Mouse (Mus musculus) erythroblast, embryonic 14.5 days (primary cell): ENCODE data around the gene Cbfa2t3. TPM values are rescaled to one million over a fixed set of nuclear protein-coding genes. Genes with fewer than 3 reads are reported as not detected.
A peak's percentile ranks its signal among the peaks of the same experiment; 100 is the strongest.

ENCODE experiments used
- H3K27me3 ChIP-seq: 2 replicates; pipeline ENCODE4 v1.6.1; 2012; ENCODE audit warnings: inconsistent platforms; ENCODE audit not compliant: control insufficient read depth
- H3K36me3 ChIP-seq: 2 replicates; pipeline ENCODE4 v1.6.1; 2012; ENCODE audit warnings: mild to moderate bottlenecking, inconsistent platforms; ENCODE audit not compliant: control insufficient read depth
- H3K4me1 ChIP-seq: 2 replicates; pipeline ENCODE4 v1.6.1; 2012; ENCODE audit warnings: inconsistent platforms; ENCODE audit not compliant: control insufficient read depth
- H3K4me3 ChIP-seq: replicated peaks from 2 replicates; pipeline ENCODE3; 2012; ENCODE audit warnings: moderate library complexity, mild to moderate bottlenecking, inconsistent platforms
- H3K9me3 ChIP-seq: 2 replicates; pipeline ENCODE4 v1.6.1; 2012; ENCODE audit warnings: low read length, inconsistent platforms, mixed read lengths; ENCODE audit not compliant: control insufficient read depth
- GATA1 ChIP-seq: IDR thresholded peaks from 2 replicates; pipeline ENCODE4 v1.6.1; 2012; ENCODE audit warnings: low read length, inconsistent platforms, mixed read lengths
- TAL1 ChIP-seq: IDR thresholded peaks from 3 replicates; pipeline ENCODE4 v1.6.1; 2012; ENCODE audit warnings: low read length, inconsistent platforms, mixed read lengths
- polyA plus RNA-seq: library from polyadenylated mRNA; stranded (reverse); fragments of >175 nt; gene quantifications from 2 replicates; pipeline ENCODE4 v1.2.3, GENCODE M21; 2012

Cbfa2t3 gene
- polyA plus RNA-seq, 1 experiment: 8.9 TPM

DNA sequence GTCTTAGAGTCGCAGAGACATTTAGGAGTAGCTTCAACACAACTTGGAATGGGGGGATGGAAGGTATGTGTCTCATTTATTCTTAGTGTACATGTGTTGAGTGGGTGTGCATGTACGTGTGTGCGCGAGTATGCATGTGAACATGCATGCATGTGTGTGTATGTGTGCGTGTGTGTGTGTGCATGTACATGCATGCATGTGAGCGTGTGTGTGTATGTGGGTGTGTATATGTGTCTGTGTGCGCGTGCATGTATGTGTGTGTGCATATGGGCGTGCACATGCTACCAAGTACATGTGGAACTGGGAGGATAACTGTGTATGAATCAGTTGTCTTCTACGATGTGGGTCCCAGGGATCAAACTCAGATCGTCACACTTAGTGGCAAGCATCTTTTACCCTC lies 37.7 kb upstream of the Cbfa2t3 start:
- Histone ChIP-seq H3K9me3 (no peaks in the 10 kb centered on the region), H3K36me3 (no peaks in the 10 kb centered on the region), H3K4me3 (peak overlapping the region; percentile 37), H3K27me3 (peaks cover 89% of the 10 kb centered on the region), H3K4me1 (peaks cover 50% of the 10 kb centered on the region)
- TF ChIP-seq TAL1: no peak
- no peak for TF ChIP-seq GATA1

DNA sequence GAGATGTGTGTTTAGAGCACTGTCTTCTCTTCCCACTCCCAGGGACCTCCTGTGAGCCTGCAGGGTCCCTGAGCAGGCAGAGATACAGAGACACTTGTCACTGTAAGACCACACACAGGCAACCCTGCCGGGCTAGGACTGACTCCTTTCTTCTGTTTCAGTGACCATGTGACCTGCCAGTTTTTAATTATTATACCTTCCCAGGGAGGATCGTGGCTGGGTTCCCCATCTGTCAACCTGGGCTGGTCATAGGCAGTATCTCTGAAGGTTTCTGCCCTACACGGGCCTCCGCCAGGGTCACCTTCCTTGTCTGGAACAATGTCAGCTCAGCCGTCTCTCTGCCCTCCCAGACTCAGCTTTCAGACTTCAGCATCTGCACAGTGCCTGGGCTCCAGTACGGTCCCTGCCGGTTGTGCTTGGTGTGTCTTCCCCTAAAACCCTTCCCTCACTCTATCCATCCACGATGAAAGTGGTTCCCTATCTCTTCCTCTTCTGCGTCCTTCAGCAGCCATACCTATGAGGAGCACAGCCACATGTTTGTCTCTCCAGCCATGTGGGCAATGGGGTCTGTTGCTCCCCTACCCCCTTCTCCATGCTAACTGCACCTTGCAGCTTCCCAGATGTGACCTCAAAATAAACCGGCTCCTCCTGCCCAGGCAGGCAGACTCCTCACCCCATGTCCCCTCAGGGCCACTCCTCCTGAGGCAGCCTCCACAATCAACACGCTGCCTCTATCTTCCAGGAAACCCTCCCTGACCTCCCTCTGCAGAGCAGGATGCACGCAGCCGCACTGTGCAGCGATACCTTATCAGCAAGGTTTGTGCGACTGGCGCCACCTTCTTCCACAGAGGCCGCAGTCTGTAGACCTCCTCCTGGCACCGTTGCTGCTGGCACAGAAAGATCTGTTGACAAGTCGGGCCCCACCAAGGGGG lies 36.9 kb upstream of the Cbfa2t3 start:
- Histone ChIP-seq H3K36me3 (no peaks in the 10 kb centered on the region), H3K9me3 (no peaks in the 10 kb centered on the region), H3K4me1 (peaks cover 50% of the 10 kb centered on the region), H3K4me3 (peak overlapping the region; percentile 37), H3K27me3 (peaks cover 89% of the 10 kb centered on the region)
- TF ChIP-seq TAL1 (peak; percentile 42; the same call in 2 of the 3 replicates), GATA1 (peak; percentile 68)

GRCm38 (mm10) chr8:122735110-122735509 lies 36.2 kb upstream of the Cbfa2t3 start:
- peaks cover 89% of the 10 kb centered on the region for H3K27me3 ChIP-seq
- H3K9me3 ChIP-seq: no peaks in the 10 kb centered on the region
- TF ChIP-seq TAL1 (no peak), GATA1 (no peak)
- H3K4me3 ChIP-seq: no peak overlapping the region
- H3K36me3 ChIP-seq: no peaks in the 10 kb centered on the region
- H3K4me1 ChIP-seq: peaks cover 50% of the 10 kb centered on the region

DNA sequence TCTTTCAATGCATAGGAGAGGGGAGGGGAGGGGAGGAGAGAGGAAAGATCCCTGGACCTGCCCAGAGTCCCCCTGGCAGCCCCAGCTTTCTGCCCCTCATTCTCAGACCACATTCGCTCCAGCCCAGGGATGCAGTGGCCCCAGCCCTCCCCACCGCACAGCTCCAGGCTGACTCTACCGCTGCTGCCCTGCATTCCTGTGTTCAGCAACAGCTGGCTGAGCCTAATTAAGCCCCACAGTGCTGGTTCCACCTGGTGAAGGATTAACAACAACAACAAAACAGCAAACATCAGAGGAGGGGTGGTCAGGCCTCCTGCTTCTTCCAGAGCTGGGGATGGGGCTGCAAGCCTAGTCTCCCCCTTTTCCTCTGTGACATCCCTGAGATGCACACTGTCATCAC lies 29.7 kb upstream of the Cbfa2t3 start:
- no peak for TF ChIP-seq GATA1
- TF ChIP-seq TAL1: no peak
- peaks cover 6% of the 10 kb centered on the region for H3K4me1 ChIP-seq
- no peak overlapping the region for H3K4me3 ChIP-seq
- H3K27me3 ChIP-seq: peaks cover 99% of the 10 kb centered on the region
- no peaks in the 10 kb centered on the region for H3K9me3 ChIP-seq
- no peaks in the 10 kb centered on the region for H3K36me3 ChIP-seq

GRCm38 (mm10) chr8:122727412-122727811 lies 28.5 kb upstream of the Cbfa2t3 start:
- TF ChIP-seq TAL1 (no peak), GATA1 (no peak)
- H3K4me1 ChIP-seq: peaks cover 18% of the 10 kb centered on the region
- no peaks in the 10 kb centered on the region for H3K36me3 ChIP-seq
- H3K9me3 ChIP-seq: no peaks in the 10 kb centered on the region
- no peak overlapping the region for H3K4me3 ChIP-seq
- H3K27me3 ChIP-seq: peaks cover 99% of the 10 kb centered on the region

- Histone ChIP-seq H3K9me3 (no peaks in the 10 kb centered on the region), H3K4me1 (peaks cover 24% of the 10 kb centered on the region), H3K36me3 (no peaks in the 10 kb centered on the region), H3K27me3 (peaks cover 99% of the 10 kb centered on the region), H3K4me3 (no peak overlapping the region)
- no peak for TF ChIP-seq GATA1
- no peak for TF ChIP-seq TAL1
These were observed 27.9 kb upstream of the Cbfa2t3 start for GRCm38 (mm10) chr8:122726789-122727188.

DNA sequence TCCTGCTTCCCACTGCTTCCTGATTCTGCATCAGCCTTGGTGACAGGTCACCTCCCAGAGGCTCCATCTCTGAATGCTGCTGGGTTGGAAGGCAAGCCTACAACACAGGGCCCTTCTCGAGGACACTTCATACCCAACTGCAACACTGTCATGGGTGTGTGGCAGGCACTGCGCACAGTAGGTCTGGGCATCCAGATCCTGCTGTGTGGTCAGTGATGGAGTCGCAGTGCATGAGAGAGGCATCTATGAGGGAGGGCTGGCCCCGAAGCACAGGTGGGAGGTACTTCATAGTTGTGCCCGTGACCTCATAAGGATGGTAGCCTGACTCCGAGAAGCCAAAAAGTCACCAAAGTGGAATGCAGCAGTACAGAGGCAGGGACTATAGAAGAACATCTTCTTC lies 26.3 kb upstream of the Cbfa2t3 start:
- H3K36me3 ChIP-seq: no peaks in the 10 kb centered on the region
- no peaks in the 10 kb centered on the region for H3K9me3 ChIP-seq
- TF ChIP-seq GATA1 (no peak), TAL1 (no peak)
- H3K4me3 ChIP-seq: no peak overlapping the region
- H3K4me1 ChIP-seq: peaks cover 39% of the 10 kb centered on the region
- H3K27me3 ChIP-seq: peaks cover 95% of the 10 kb centered on the region

GRCm38 (mm10) chr8:122720811-122721640 lies 22.1 kb upstream of the Cbfa2t3 start:
- Histone ChIP-seq H3K27me3 (peaks cover 78% of the 10 kb centered on the region), H3K4me1 (peaks cover 78% of the 10 kb centered on the region), H3K9me3 (no peaks in the 10 kb centered on the region), H3K4me3 (peak overlapping the region; percentile 59), H3K36me3 (no peaks in the 10 kb centered on the region)
- no peak for TF ChIP-seq GATA1
- TF ChIP-seq TAL1: no peak
